Mouse (Mus musculus) bone marrow macrophage, adult 2 months (primary cell): ENCODE measurements around the gene Epn1.

Experiments used
- CTCF ChIP-seq: IDR thresholded peaks from 2 replicates; pipeline ENCODE4 v1.5.1; 2012; ENCODE audit warnings: low read depth, mild to moderate bottlenecking, low read length, moderate library complexity
- POLR2A ChIP-seq: IDR thresholded peaks from 2 replicates; pipeline ENCODE4 v1.6.1; 2012; ENCODE audit warnings: mild to moderate bottlenecking, low read depth, low read length, borderline replicate concordance

DNA sequence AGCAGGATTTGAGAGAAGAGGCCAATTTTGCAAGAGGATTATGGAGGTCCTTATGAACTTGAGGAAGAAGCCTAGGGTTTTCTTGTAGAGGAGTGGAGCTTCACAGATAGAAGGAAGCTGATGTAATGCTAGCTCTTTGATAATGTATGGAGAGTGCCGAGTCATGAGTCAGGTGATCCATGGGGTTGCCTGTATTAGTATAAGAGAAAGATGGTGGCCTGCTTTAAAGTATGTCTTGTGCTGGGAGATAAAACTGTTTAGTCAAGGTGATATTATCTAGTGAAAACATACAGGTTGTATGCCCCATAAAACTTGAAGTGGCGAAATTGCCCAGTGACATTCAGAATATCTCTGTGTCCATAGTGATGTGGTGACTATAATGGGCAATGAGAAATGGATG is 3.1 kb upstream of the Epn1 start:
- TF ChIP-seq POLR2A (no peak), CTCF (no peak)
